Mouse (Mus musculus) heart, postnatal 25 days (tissue): ENCODE results near the gene Sall2. TPM values are rescaled to one million over a fixed set of nuclear protein-coding genes. Genes with fewer than 3 reads are reported as not detected.
"Not testable (repeated sequence)": the region's sequence is repeated elsewhere in the genome, so short reads cannot be mapped to it uniquely, and the experiment has no call there.

Experiments used
- DNase-seq: peaks from one replicate; pipeline ENCODE4 v3.0.0; 2022; ENCODE audit warnings: low spot score
- intact Hi-C: fragments of 180-260 bp; cut with DNase I; formaldehyde crosslinking; loops from one replicate; pipeline ENCODE4 v1.15.1; 2025
- total RNA-seq, 2 experiments: library from RNA; stranded (reverse); gene quantifications; 2 replicates each; pipeline ENCODE4 v1.2.3; 2021

Gene Sall2
- total RNA-seq, 2 experiments from 2014 or later: 1.4 to 1.8 TPM

DNA sequence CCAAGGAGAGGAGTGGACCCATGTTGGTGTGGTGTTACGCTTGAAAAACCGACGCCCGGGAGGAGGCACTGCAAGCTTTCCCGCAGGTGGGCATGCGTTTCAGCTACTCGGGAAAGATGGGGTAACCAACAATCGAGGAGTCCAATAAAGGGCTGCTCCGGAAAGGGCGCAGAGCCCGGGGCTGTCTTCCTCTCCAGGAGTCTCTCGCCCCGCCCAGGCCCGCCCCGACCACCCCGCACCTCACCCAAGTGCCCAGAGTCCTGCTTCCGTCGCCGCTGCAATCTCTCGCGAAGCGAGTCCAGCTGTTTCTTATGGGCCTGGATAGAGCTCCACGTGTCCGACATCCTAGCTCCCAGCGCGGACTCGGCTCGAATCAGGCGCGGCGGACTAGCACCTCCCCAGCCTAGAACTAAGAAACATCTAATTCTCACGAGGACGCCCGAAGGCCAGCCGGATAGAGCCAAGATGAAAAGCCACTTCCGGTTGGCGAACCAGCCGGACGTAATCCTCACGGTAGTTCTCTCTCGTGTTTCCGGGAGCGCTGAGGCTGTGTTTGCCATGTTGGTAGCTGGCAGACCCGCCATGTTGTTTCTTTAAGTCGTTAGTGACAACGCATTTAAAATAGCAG lies 23.8 kb downstream of the Sall2 start, which contains the start of gene Mettl3:
Gene Mettl3 (minus strand): TSS at position 485 of the 628 bp plus-strand sequence.
- intact Hi-C loops: loop anchor here (5.0 kb wide), 1 partner anchor 417 kb away; no protein-coding TSS in a partner anchor
- DNase-seq: peak; percentile 80

DNA sequence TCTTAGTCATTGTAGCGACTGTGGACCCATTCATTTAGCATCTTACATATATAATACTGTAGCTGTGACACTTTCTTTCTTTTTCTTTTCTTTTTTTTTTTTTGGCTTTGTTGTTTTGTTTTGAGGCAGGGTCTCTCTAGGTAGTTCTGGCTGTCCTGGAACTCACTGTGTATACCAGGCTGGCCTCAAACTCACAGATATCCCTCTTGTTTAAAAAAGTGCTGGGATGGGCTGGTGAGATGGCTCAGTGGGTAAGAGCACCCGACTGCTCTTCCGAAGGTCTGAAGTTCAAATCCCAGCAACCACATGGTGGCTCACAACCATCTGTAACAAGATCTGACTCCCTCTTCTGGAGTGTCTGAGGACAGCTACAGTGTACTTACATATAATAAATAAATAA lies 25.0 kb downstream of the Sall2 start:
- intact Hi-C loops: loop anchor here (5.0 kb wide), 1 partner anchor 416 kb away; no protein-coding TSS in a partner anchor
- DNase-seq: not testable (repeated sequence)

DNA sequence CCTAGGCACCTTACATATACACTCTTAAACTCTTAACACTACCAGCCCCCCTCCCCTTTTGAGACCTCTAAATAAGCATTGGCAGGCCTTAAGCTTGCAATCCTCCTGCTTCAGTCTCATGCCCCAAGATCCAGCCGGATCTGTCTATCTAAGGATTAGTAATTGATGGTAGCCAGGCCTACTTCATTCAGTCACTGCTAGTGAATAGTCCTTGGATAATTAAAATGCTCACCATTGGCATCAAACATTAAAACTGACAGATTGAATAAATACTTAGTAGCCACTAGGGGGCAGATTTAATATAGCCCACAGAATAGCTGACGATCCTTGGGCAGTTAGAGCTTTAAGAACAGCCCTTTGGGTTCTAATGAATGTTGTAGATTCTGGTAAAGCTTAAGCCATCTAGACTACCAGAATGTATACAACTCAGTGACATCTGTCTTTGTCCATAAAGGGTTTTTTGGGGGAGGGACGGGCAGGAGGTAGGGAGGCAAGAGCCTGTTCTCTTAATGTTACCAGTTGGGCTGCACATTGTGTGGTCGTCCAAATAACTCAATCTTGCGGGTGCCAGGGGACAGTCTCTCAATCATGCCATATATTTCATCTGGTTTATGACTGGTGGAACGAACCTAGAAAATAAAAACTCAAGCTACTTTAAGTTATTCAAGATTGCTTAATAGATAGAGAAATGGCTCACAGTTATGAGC lies 32.9 kb downstream of the Sall2 start:
- intact Hi-C loops: loop anchor here (1.0 to 2.0 kb wide), 2 partner anchors 21 to 43 kb away; no protein-coding TSS in a partner anchor
- no peak for DNase-seq

DNA sequence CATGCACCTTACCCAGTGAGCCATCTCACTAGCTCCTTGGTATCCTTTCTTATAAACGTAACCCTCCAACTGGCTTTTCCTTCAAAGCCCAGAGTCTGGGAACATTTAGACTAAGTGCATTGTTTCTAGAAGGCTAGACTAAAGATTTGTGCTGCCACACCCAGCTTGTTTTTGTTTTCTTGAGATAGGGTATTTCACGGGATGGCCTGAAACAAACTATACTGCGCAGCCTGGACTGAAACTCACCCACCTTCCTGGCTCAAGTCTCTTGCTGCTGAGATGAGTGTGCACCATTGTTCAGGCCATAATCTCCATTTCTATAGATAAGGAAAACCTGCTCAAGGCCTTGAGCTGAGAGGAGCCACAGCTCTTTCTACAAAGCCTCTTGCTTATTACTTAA lies 44.4 kb downstream of the Sall2 start:
- DNase-seq: no peak
- intact Hi-C loops: no loop called here

DNA sequence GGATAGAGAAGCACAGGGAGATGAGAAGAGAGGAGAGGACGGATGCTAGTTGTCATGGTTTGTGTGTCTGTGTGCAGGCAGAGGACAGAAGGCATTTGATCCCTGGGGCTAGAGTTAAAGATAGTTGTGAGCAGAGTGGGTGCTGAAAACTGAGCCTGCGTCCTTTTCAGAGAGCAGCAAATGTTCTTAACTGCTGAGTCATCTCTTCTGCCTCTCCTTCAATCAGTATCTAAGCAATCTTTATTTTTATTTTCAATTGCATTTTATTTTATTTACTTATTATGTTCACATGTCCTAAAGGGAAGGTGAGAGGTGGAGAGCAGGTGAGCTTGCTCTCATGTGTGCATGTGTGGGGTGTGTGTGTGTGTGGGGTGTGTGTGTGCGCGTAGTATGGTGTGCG lies 44.9 kb downstream of the Sall2 start:
- DNase-seq: no peak
- intact Hi-C loops: no loop called here

DNA sequence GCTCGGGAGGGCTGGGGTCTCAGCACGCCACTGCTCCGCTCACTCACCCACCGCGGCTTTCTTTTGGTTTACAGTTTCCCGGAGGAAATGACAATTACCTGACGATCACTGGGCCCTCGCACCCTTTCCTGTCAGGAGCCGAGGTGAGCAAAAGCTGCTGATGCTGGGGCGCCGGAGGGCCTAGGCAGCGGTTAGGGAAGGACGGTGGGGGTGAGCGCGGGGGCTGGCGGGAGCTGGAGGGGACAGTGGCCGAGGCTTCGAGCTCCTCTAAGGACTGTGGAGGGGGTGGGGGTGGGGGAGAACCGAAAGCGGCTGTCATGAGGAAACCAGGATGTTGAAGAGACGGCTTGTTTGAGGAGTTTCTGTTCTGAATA lies 48.8 kb downstream of the Sall2 start:
- intact Hi-C loops: loop anchor here (2.0 kb wide), 1 partner anchor 23 kb away; the partner anchor contains the start of gene Chd8
- no peak for DNase-seq

DNA sequence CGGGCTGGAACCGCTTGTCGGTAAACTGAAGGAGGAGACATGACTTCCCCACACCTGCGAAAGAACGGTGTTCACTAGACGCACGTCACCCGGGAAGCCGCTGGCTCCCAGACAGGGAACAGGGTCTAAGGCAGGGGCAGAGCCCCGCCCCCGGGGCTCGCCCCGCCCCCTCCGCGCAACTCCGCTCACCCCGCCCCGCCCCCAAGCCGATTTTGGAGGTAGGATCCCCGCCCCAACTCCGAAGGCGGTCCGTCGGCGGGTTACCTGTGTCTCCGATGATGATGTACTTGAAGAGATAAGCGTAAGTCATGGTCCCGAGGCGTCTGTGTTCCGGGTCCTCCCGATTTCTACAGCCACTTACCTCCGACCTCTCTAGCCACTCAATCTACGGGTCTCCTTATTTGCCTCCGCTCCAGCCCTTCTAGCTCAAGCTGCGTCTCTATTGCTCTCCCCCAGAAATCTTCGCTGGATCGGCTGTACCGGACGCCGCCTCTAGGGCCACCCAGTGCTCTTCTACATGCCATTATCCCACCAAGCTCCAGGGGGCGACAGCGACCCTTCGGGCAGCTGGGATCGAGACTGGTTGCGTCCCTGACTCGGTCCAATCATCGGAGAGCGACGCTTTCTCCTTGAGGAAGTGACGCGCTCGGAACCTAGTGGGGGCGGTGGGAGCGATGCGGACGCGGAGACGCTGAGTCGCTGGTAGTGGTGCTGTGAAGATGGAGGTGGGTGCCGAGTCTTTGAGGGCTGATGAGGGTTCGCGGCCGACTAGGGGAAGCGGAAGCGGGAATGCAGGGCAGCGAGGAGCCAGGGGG lies 49.4 kb downstream of the Sall2 start, which contains the start of the genes Tox4 and Rab2b:
Gene Tox4 (plus strand): TSS at position 215 of the 815 bp plus-strand sequence.
Gene Rab2b (minus strand): TSS at position 614 of the 815 bp plus-strand sequence.
- intact Hi-C loops: loop anchor here (2.0 kb wide), 1 partner anchor 22 kb away; the partner anchor contains the start of gene Chd8
- DNase-seq: peak; percentile 98

DNA sequence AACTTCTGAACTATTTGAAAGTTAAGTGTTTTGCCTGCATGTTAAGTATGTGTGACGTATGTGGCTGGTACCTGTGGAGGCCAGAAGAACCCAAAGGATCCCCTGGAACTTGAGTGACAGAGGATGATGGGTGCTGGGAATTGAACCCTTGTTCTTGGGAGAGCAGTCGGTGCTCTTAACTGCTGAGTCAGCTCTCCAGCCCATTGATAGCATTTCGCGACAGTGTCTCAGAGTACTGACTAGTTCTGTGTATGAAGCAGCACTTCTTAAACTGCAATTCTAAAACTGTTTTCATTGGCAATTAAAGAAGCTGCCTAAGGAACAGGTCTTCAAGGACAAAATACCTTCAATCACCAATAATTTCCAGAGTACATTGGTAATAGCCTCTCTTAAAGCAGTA lies 51.4 kb downstream of the Sall2 start:
- DNase-seq: no peak
- intact Hi-C loops: no loop called here

DNA sequence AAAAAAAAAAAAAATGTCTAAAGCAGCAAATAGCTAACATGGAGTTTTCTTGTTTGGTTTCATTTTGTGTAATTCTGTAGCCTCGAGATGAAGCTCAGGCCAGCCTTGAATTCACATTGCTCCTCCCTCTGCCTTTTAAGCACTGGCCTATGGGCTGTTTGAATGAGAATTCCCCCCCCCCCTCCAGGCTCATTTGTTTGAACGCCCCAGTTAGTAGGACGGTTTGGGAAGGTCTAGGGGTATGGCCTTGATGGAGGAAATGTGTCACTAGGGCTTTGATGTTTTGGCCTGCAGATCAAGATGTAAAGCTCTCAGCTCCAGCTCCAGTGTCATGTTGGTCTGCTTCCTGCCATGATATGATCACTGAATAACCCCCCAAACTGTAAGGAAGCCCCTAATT lies 55.8 kb downstream of the Sall2 start:
- intact Hi-C loops: no loop called here
- DNase-seq: no peak

Other genes starting within 250 kb of the Sall2 start
- 100 to 1,000 TPM; 132 to 147 TPM for gene Hnrnpc, start 224.7 kb downstream of the Sall2 start, total RNA-seq
- gene Rpgrip1, start 218.1 kb downstream of the Sall2 start, total RNA-seq: not detected
- 10 to 100 TPM; 22.1 to 23.3 TPM for gene Supt16, start 131.3 kb downstream of the Sall2 start, total RNA-seq
- gene Chd8, start 71.0 kb downstream of the Sall2 start, total RNA-seq: 10 to 100 TPM; 34.6 to 44.8 TPM
- 10 to 100 TPM; 33.0 to 37.6 TPM for gene Tox4, start 49.6 kb downstream of the Sall2 start, total RNA-seq
- gene Rab2b, start 49.2 kb downstream of the Sall2 start, total RNA-seq: 1 to 10 TPM; 4.2 to 5.2 TPM
- 10 to 100 TPM; 14.3 to 17.8 TPM for gene Mettl3, start 23.6 kb downstream of the Sall2 start, total RNA-seq
- gene Olfr1513, start 27.6 kb upstream of the Sall2 start, total RNA-seq: not detected
- gene Olfr1512, start 50.4 kb upstream of the Sall2 start, total RNA-seq: not detected
- not detected for gene Olfr1511, start 68.6 kb upstream of the Sall2 start, total RNA-seq
- gene Olfr1510, start 85.6 kb upstream of the Sall2 start, total RNA-seq: not detected
- gene Olfr1509, start 114.2 kb upstream of the Sall2 start, total RNA-seq: not detected
- gene Olfr1508, start 138.7 kb upstream of the Sall2 start, total RNA-seq: not detected
- not detected for gene Olfr1507, start 167.0 kb upstream of the Sall2 start, total RNA-seq